In the genomic region with DNA sequence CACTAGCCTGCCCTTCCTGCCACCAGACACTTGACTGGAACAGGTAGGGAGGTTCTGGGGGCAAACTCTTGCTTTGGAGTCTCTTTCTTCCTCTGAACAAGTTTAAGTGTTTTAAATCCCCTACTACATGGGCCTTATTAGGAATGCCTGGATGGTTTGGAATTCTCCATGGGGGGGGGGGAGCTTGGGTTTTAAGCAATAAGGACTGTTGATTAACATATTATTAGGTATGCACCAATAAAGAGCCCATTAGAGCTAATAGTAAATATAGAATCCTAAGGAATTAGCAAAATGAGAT, we compare ENCODE assay signal across 12 mouse cellular contexts.
"Had no signal": no experiment of that assay in that cellular context is flagged by ENCODE, and none has a peak within 500 bp of the region (broad histone marks: within the 10 kb centered on the region; RNA-seq: fewer than 3 reads in every experiment).

No protein-coding gene starts in this region.

- H3K27me3 ChIP-seq: neural tube, embryonic 12.5 days had no signal

- ATAC-seq: lung, postnatal 0 days had no signal

- H3K9me3 ChIP-seq: limb, embryonic 10.5 days; liver, embryonic 15.5 days; neural tube, embryonic 12.5 days had no signal

- H3K27ac ChIP-seq: left cerebral cortex, adult 2 months; limb, embryonic 10.5 days; liver, embryonic 15.5 days had no signal

- DNase-seq: kidney, adult 8-10 months; kidney, postnatal 25 days; lung, adult 2 months; lung, postnatal 36 days; thymus, adult 18-20 months; thymus, postnatal 14 days had no signal

- H3K4me3 ChIP-seq: left cerebral cortex, adult 2 months; limb, embryonic 10.5 days; liver, embryonic 15.5 days; neural tube, embryonic 12.5 days had no signal

- H3K4me2 ChIP-seq: liver, embryonic 11.5 days; liver, embryonic 15.5 days had no signal

- H3K9ac ChIP-seq: liver, embryonic 15.5 days; neural tube, embryonic 12.5 days had no signal

- H3K36me3 ChIP-seq: limb, embryonic 10.5 days; liver, embryonic 15.5 days; neural tube, embryonic 12.5 days had no signal

- H3K4me1 ChIP-seq: liver, embryonic 15.5 days had no signal
